In the genomic region with DNA sequence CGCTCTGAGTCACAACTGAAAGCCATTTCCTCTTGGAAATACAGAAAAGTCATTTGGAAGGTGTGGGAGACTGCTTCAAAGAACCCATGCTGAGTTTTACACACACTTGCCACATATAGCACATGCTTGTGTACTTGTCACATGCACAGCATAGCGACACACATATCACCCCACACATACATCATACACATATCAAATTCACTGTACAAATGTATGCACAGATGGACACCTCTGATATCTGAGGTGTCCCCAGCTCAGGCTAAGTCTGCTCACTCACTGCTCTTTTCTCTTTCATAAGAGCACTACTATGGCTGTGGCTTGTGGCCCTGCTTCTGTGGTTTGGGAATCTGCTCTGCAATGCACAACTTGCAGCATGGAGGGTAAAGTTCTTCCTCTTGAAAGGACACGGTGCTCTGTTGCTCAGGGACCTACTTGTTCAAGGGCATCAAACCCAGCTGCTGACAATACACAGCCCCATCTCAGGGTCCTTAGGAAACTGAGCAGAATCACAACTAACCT, we compare ENCODE assay signal across 15 mouse cellular contexts.
"Had no signal": no experiment of that assay in that cellular context is flagged by ENCODE, and none has a peak within 500 bp of the region (broad histone marks: within the 10 kb centered on the region; RNA-seq: fewer than 3 reads in every experiment).

No protein-coding gene starts in this region.

- H3K27ac ChIP-seq: limb, embryonic 10.5 days; limb, embryonic 13.5 days; neural tube, embryonic 13.5 days had no signal

- H3K4me3 ChIP-seq: limb, embryonic 10.5 days; limb, embryonic 13.5 days; neural tube, embryonic 13.5 days had no signal

- H3K4me2 ChIP-seq: limb, embryonic 13.5 days; lung, embryonic 14.5 days; midbrain, embryonic 11.5 days; neural tube, embryonic 13.5 days had no signal

- H3K4me1 ChIP-seq: limb, embryonic 10.5 days; limb, embryonic 13.5 days; neural tube, embryonic 13.5 days had no signal

- DNase-seq: kidney, adult 18-20 months; kidney, adult 9 months; kidney, postnatal 14 days; kidney, postnatal 4 days; lung, embryonic 14.5 days; lung, postnatal 10 days; lung, postnatal 36 days; midbrain, embryonic 14.5 days; thymus, adult 18-20 months; thymus, postnatal 4 days had no signal

- H3K9ac ChIP-seq: limb, embryonic 13.5 days; lung, embryonic 14.5 days; neural tube, embryonic 13.5 days had no signal

- H3K27me3 ChIP-seq: limb, embryonic 13.5 days; neural tube, embryonic 13.5 days had no signal

- H3K36me3 ChIP-seq: limb, embryonic 10.5 days; limb, embryonic 13.5 days; neural tube, embryonic 13.5 days had no signal

- H3K9me3 ChIP-seq: limb, embryonic 10.5 days; limb, embryonic 13.5 days; neural tube, embryonic 13.5 days had no signal

- ATAC-seq: intestine, embryonic 16.5 days had no signal
